Mouse (Mus musculus): ENCODE measurements at regions not wholly inside any gene's neighbourhood (a gene's known extent, or its start where the extent isn't known, plus 50 kb on each side); places are given as distances from the start of the nearest gene placed in this dataset.
"Not testable (repeated sequence)": the region's sequence is repeated elsewhere in the genome, so short reads cannot be mapped to it uniquely, and the experiment has no call there.

DNA sequence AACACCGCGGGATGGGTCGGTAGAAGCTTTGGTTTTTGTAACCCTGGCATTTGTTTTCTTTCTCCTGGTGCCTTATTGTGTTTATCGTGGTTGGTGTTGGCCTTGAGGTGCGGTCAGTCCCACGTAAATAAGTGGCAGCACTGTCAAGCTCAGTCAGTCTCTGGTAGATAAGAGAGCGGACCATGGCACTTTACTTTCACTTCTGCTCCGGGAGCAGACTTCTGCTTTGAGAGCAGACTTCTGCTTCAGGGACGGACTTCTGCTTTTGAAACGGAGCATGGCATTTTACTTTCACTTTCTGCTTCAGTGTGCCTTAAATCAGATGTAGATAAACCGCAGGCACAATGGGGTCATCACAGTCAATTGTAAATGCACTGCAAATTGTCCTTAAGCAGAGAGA lies 54.3 kb upstream of the Ccdc66 start:
- H3K4me3 ChIP-seq (ENCODE audit: insufficient read depth in 1 of 2, low read depth in 2 of 2, low read length in 2 of 2); H3K9me3 ChIP-seq (ENCODE audit: control insufficient read depth, low read length); H3K9ac ChIP-seq (replicated peaks); H3K4me1 ChIP-seq (replicated peaks; ENCODE audit: control insufficient read depth in 2 of 2, insufficient read depth in 2 of 2, low read length in 1 of 2); H3K27ac ChIP-seq; H3K27me3 ChIP-seq (ENCODE audit: control insufficient read depth, insufficient read depth, low read length); ATAC-seq (ENCODE audit: insufficient read depth); H3K36me3 ChIP-seq (replicated peaks; ENCODE audit: control insufficient read depth, insufficient read depth, low read depth): not testable (repeated sequence)
- 41% methylated on average over 11 of the region's 11 CpGs for WGBS (ENCODE audit: insufficient replicate concordance)
- H3K4me2 ChIP-seq (ENCODE audit: low read depth), result 0 out of 2 replicates have a peak overlapping the region, but pooled peaks have one; percentile 13
- DNase-seq (ENCODE audit: low read depth in 3 of 3, low spot score in 3 of 3), result peak; percentile 3 to 6 (median 4)

DNA sequence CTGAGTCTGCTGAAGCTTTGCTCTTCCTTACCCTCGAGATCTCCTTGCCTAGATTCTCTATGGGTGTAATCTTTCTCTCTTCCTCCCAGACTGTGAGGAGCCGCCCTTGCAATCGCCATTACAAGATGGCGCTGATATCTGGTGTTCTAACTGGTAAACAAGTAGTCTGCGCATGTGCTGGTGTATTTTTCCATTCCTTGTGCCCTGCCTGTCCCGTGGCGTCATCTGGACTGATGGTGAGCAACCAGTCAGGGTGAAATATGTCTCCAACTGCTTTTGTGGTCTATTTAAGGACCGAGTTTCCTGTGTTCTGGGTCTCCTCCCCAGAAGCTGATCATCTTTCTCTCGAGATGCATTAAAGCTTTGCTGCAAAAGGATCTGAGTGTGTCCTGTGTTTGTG lies 53.7 kb upstream of the Ccdc66 start:
- H3K4me1 ChIP-seq (replicated peaks; ENCODE audit: control insufficient read depth in 2 of 2, insufficient read depth in 2 of 2, low read length in 1 of 2); H3K36me3 ChIP-seq (replicated peaks; ENCODE audit: control insufficient read depth, insufficient read depth, low read depth); H3K4me3 ChIP-seq (ENCODE audit: insufficient read depth in 1 of 2, low read depth in 2 of 2, low read length in 2 of 2); H3K4me2 ChIP-seq (ENCODE audit: low read depth); DNase-seq (ENCODE audit: low read depth in 3 of 3, low spot score in 3 of 3); H3K9ac ChIP-seq (replicated peaks); H3K9me3 ChIP-seq (ENCODE audit: control insufficient read depth, low read length); H3K27me3 ChIP-seq (ENCODE audit: control insufficient read depth, insufficient read depth, low read length); ATAC-seq (ENCODE audit: insufficient read depth); H3K27ac ChIP-seq: not testable (repeated sequence)
- WGBS (ENCODE audit: insufficient replicate concordance), result 67% methylated on average over 9 of the region's 9 CpGs

DNA sequence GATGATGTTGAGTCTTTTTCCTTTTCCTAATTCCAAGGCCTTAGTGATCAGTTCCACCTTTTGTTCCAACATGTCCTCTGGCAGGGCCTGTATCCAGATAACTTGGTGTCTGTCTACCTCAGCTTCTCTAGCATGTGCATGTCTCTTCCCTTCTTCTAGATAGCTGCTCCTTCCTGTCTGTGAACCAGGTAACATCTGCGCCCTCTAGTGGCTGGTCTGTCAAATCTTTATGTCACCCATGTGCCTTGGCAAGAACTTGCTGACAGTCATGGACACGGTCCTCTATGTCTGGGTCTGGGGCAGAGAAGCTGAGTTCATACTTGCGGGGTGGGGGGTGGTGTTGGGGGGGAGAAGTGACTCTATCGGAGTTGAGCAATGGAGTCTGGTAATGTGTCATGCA lies 52.2 kb upstream of the Ccdc66 start:
- H3K4me2 ChIP-seq (ENCODE audit: low read depth), result no peak overlapping the region
- no peaks in the 10 kb centered on the region for H3K27me3 ChIP-seq (ENCODE audit: control insufficient read depth, insufficient read depth, low read length)
- ATAC-seq (ENCODE audit: insufficient read depth), result no peak
- no peaks in the 10 kb centered on the region for H3K9me3 ChIP-seq (ENCODE audit: control insufficient read depth, low read length)
- no peaks in the 10 kb centered on the region for H3K36me3 ChIP-seq (replicated peaks; ENCODE audit: control insufficient read depth, insufficient read depth, low read depth)
- DNase-seq (ENCODE audit: low read depth in 3 of 3, low spot score in 3 of 3), result peak; percentile 19 to 37 (median 28)
- WGBS (ENCODE audit: insufficient replicate concordance), result 43% methylated on average over 4 of the region's 4 CpGs
- TF ChIP-seq CTCF (IDR thresholded peaks at IDR 0.05; ENCODE audit: low read depth) (peak; percentile 77), EP300 (IDR thresholded peaks at IDR 0.05; ENCODE audit: low read depth) (no peak)
- H3K4me1 ChIP-seq (replicated peaks; ENCODE audit: control insufficient read depth in 2 of 2, insufficient read depth in 2 of 2, low read length in 1 of 2), result no peaks in the 10 kb centered on the region
- no peak overlapping the region for H3K9ac ChIP-seq (replicated peaks)
- H3K4me3 ChIP-seq (ENCODE audit: insufficient read depth in 1 of 2, low read depth in 2 of 2, low read length in 2 of 2), result no peak overlapping the region
- H3K27ac ChIP-seq, result no peak overlapping the region

DNA sequence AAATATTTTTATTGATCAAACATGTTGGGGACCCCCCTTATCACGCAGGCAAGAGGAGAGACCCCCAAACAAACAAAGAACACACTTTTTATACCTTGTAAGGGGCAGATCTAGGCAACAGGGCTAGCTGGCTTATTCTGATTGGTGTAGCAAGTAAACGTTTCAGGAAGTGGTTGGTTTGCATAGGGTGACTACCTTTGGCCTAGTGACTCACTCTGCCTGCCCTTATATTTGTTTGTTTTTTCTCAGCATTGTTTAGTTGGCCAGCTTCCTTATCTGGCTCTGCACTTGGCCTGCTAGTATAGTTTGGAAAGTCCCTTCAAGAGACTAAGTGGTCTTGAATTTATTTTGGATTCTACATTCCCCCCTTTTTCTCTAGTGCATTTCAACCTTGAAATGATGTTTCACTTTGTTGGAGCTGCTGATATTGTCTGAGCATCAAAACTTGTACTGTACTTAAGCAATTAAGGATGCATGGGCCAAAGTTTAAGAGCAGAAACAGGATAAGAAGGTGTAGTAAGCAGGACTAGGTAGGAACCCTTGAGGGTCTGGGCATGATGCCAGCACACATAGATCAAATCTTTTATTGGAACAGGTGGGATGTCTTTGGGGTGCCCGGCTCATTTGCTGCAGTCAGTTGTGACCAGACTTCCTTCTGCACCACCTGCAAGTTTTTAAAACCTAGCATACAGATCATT lies 50.7 kb upstream of the Ccdc66 start:
- Histone ChIP-seq H3K4me3 (ENCODE audit: insufficient read depth in 1 of 2, low read depth in 2 of 2, low read length in 2 of 2) (no peak overlapping the region), H3K36me3 (replicated peaks; ENCODE audit: control insufficient read depth, insufficient read depth, low read depth) (no peaks in the 10 kb centered on the region), H3K27me3 (ENCODE audit: control insufficient read depth, insufficient read depth, low read length) (no peaks in the 10 kb centered on the region), H3K9ac (replicated peaks) (no peak overlapping the region), H3K27ac (no peak overlapping the region), H3K9me3 (ENCODE audit: control insufficient read depth, low read length) (no peaks in the 10 kb centered on the region), H3K4me1 (replicated peaks; ENCODE audit: control insufficient read depth in 2 of 2, insufficient read depth in 2 of 2, low read length in 1 of 2) (no peaks in the 10 kb centered on the region), H3K4me2 (ENCODE audit: low read depth) (no peak overlapping the region)
- no peak for ATAC-seq (ENCODE audit: insufficient read depth)
- no peak for DNase-seq (ENCODE audit: low read depth in 3 of 3, low spot score in 3 of 3)
- WGBS (ENCODE audit: insufficient replicate concordance), result 43% methylated on average over 3 of the region's 3 CpGs
- TF ChIP-seq EP300 (IDR thresholded peaks at IDR 0.05; ENCODE audit: low read depth) (no peak), CTCF (IDR thresholded peaks at IDR 0.05; ENCODE audit: low read depth) (no peak)
